Mouse (Mus musculus): ENCODE measurements around the gene Rexo1. TPM values are rescaled to one million over a fixed set of nuclear protein-coding genes. Genes with fewer than 3 reads are reported as not detected.

The Rexo1 gene
- polyA plus RNA-seq, 1 experiment from 2014 or later, result 31.5 TPM

DNA sequence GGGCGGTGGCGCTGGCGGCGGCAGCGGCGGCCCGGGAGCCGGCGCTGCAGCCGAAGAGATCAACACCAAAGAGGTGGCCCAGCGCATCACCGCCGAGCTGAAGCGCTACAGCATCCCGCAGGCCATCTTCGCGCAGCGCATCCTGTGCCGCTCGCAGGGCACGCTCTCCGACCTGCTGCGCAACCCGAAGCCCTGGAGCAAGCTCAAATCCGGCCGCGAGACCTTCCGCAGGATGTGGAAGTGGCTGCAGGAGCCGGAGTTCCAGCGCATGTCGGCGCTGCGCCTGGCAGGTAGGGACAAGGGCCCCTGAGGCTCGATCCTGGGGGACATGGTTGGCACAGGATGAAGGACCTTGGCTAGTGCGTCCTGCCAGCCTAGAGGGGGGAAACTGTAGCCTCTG lies 65.5 kb downstream of the Rexo1 start:
- Histone ChIP-seq H3K27ac (ENCODE audit: low read depth) (no peak overlapping the region), H3K36me3 (ENCODE audit: control insufficient read depth, insufficient read depth, low read length) (no peaks in the 10 kb centered on the region), H3K4me1 (replicated peaks; ENCODE audit: control insufficient read depth, insufficient read depth, low read length) (peaks cover 7% of the 10 kb centered on the region; the same call in 1 of the 2 replicates), H3K27me3 (replicated peaks; ENCODE audit: control insufficient read depth, insufficient read depth, low read length) (peaks cover 99% of the 10 kb centered on the region), H3K9ac (ENCODE audit: low read length) (no peak overlapping the region), H3K4me2 (ENCODE audit: low read length) (peak overlapping the region; percentile 69), H3K9me3 (ENCODE audit: control insufficient read depth, low read length) (no peaks in the 10 kb centered on the region), H3K4me3 (ENCODE audit: low read depth, low read length) (peak overlapping the region; percentile 42; the same call in 1 of the 2 replicates)
- WGBS, result under 1% methylated on average over 27 of the region's 35 CpGs
- DNase-seq (ENCODE audit: low spot score), result no peak
- no peak for ATAC-seq (replicated peaks; ENCODE audit: low FRiP score, low TSS enrichment, low read depth)

DNA sequence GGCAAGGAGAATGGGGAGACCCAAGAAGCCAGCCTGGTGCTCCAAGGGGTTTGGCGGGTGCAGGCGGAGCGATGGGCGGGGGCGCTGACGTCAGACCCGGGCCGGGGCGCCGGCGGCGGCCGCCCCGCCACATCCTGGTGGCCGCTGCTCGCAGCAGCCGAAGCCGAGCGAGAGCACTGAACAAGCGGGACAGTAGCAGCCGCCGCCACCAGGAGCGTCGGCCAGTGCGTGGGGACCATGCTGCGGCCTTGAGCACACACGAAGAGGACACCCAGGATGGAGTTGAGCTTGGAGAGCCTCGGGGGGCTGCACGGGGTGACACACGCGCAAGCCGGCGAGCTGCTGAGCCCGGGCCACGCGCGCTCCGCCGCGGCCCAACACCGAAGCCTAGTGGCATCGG lies 66.6 kb downstream of the Rexo1 start, which contains the start of gene Onecut3:
Gene Onecut3, plus strand, starts transcription at position 104 of the 400 bp plus-strand sequence.
- ATAC-seq (replicated peaks; ENCODE audit: low FRiP score, low TSS enrichment, low read depth), result 0 out of 2 replicates have a peak, but pooled peaks have one; percentile 29
- H3K27ac ChIP-seq (ENCODE audit: low read depth), result no peak within 1 kb of the TSS

More for the DNA sequence above, 66.6 kb downstream of the Rexo1 start, which contains the start of gene Onecut3:
- peak within 1 kb of the TSS; percentile 69 for H3K4me2 ChIP-seq (ENCODE audit: low read length)
- peak within 1 kb of the TSS; percentile 16; the same call in 1 of the 2 replicates for H3K9ac ChIP-seq (ENCODE audit: low read length)
- no peaks in the 10 kb centered on the region for H3K36me3 ChIP-seq (ENCODE audit: control insufficient read depth, insufficient read depth, low read length)
- WGBS, result under 1% methylated on average over 42 of the region's 42 CpGs
- H3K9me3 ChIP-seq (ENCODE audit: control insufficient read depth, low read length), result no peaks in the 10 kb centered on the region
- H3K4me1 ChIP-seq (replicated peaks; ENCODE audit: control insufficient read depth, insufficient read depth, low read length), result peaks cover 7% of the 10 kb centered on the region; the same call in 1 of the 2 replicates
- no peak for DNase-seq (ENCODE audit: low spot score)
- peaks cover 99% of the 10 kb centered on the region for H3K27me3 ChIP-seq (replicated peaks; ENCODE audit: control insufficient read depth, insufficient read depth, low read length)
- peak within 1 kb of the TSS; percentile 42 for H3K4me3 ChIP-seq (ENCODE audit: low read depth, low read length)

Small RNA genes within 50 kb of the gene (microRNA-seq; reads per million reads assigned to microRNA genes)
- gene Mir6912, result not detected

Other genes starting within 250 kb of the Rexo1 start
- 43.4 and 45.2 TPM in 2 replicates for gene 2310011J03Rik, start 241.0 kb downstream of the Rexo1 start, polyA plus RNA-seq (2014; fragmentation: Nextera tagmentation; extraction: Ambion mirVana)
- 6.8 and 7.3 TPM in 2 replicates for gene Pcsk4, start 232.1 kb downstream of the Rexo1 start, polyA plus RNA-seq (2014; fragmentation: Nextera tagmentation; extraction: Ambion mirVana)
- gene Reep6, start 231.6 kb downstream of the Rexo1 start, polyA plus RNA-seq (2014; fragmentation: Nextera tagmentation; extraction: Ambion mirVana), result 42.4 and 58.1 TPM in 2 replicates
- gene Adamtsl5, start 213.1 kb downstream of the Rexo1 start, polyA plus RNA-seq (2014; fragmentation: Nextera tagmentation; extraction: Ambion mirVana), result 8.1 and 8.7 TPM in 2 replicates
- 0.22 and 0.32 TPM in 2 replicates for gene Plk5, start 205.1 kb downstream of the Rexo1 start, polyA plus RNA-seq (2014; fragmentation: Nextera tagmentation; extraction: Ambion mirVana)
- gene Mex3d, start 173.9 kb downstream of the Rexo1 start, polyA plus RNA-seq (2014; fragmentation: Nextera tagmentation; extraction: Ambion mirVana), result 5.3 and 6.7 TPM in 2 replicates
- 203 and 206 TPM in 2 replicates for gene Mbd3, start 162.0 kb downstream of the Rexo1 start, polyA plus RNA-seq (2014; fragmentation: Nextera tagmentation; extraction: Ambion mirVana)
- 941 and 1,108 TPM in 2 replicates for gene Uqcr11, start 154.7 kb downstream of the Rexo1 start, polyA plus RNA-seq (2014; fragmentation: Nextera tagmentation; extraction: Ambion mirVana)
- 106 and 114 TPM in 2 replicates for gene Tcf3, start 127.9 kb downstream of the Rexo1 start, polyA plus RNA-seq (2014; fragmentation: Nextera tagmentation; extraction: Ambion mirVana)
- gene Onecut3, start 66.7 kb downstream of the Rexo1 start, polyA plus RNA-seq (2014; fragmentation: Nextera tagmentation; extraction: Ambion mirVana), result 0.04 and 0.09 TPM in 2 replicates
- gene Atp8b3, start 22.4 kb downstream of the Rexo1 start, polyA plus RNA-seq (2014; fragmentation: Nextera tagmentation; extraction: Ambion mirVana), result 0.18 and 0.32 TPM in 2 replicates
- gene Klf16, start 15.8 kb upstream of the Rexo1 start, polyA plus RNA-seq (2014; fragmentation: Nextera tagmentation; extraction: Ambion mirVana), result 9.7 and 12.1 TPM in 2 replicates
- 99.4 and 114 TPM in 2 replicates for gene Abhd17a, start 28.8 kb upstream of the Rexo1 start, polyA plus RNA-seq (2014; fragmentation: Nextera tagmentation; extraction: Ambion mirVana)
- gene Scamp4, start 41.3 kb upstream of the Rexo1 start, polyA plus RNA-seq (2014; fragmentation: Nextera tagmentation; extraction: Ambion mirVana), result 108 and 111 TPM in 2 replicates
- 9.2 and 10.1 TPM in 2 replicates for gene Adat3, start 41.3 kb upstream of the Rexo1 start, polyA plus RNA-seq (2014; fragmentation: Nextera tagmentation; extraction: Ambion mirVana)
- 3.0 and 3.1 TPM in 2 replicates for gene Gm49322, start 44.5 kb upstream of the Rexo1 start, polyA plus RNA-seq (2014; fragmentation: Nextera tagmentation; extraction: Ambion mirVana)
- gene Csnk1g2, start 61.3 kb upstream of the Rexo1 start, polyA plus RNA-seq (2014; fragmentation: Nextera tagmentation; extraction: Ambion mirVana), result 66.5 and 116 TPM in 2 replicates
- gene Btbd2, start 95.5 kb upstream of the Rexo1 start, polyA plus RNA-seq (2014; fragmentation: Nextera tagmentation; extraction: Ambion mirVana), result 55.8 and 73.1 TPM in 2 replicates
- 68.2 and 71.1 TPM in 2 replicates for gene Mknk2, start 116.6 kb upstream of the Rexo1 start, polyA plus RNA-seq (2014; fragmentation: Nextera tagmentation; extraction: Ambion mirVana)
- gene Mob3a, start 140.4 kb upstream of the Rexo1 start, polyA plus RNA-seq (2014; fragmentation: Nextera tagmentation; extraction: Ambion mirVana), result 38.6 and 47.1 TPM in 2 replicates
- 15.5 and 15.9 TPM in 2 replicates for gene Izumo4, start 140.6 kb upstream of the Rexo1 start, polyA plus RNA-seq (2014; fragmentation: Nextera tagmentation; extraction: Ambion mirVana)
- 74.1 and 77.4 TPM in 2 replicates for gene Ap3d1, start 180.7 kb upstream of the Rexo1 start, polyA plus RNA-seq (2014; fragmentation: Nextera tagmentation; extraction: Ambion mirVana)
- gene Dot1l, start 193.6 kb upstream of the Rexo1 start, polyA plus RNA-seq (2014; fragmentation: Nextera tagmentation; extraction: Ambion mirVana), result 21.1 and 22.7 TPM in 2 replicates
- gene Sf3a2, start 236.6 kb upstream of the Rexo1 start, polyA plus RNA-seq (2014; fragmentation: Nextera tagmentation; extraction: Ambion mirVana), result 85.4 and 89.3 TPM in 2 replicates
- 125 TPM in 2 replicates for gene Plekhj1, start 237.1 kb upstream of the Rexo1 start, polyA plus RNA-seq (2014; fragmentation: Nextera tagmentation; extraction: Ambion mirVana)
- 0.11 TPM in 1 of 2 replicates, not detected in the other for gene Amh, start 243.7 kb upstream of the Rexo1 start, polyA plus RNA-seq (2014; fragmentation: Nextera tagmentation; extraction: Ambion mirVana)

Measured in intestine, embryonic 14.5 days (tissue).